Mouse (Mus musculus): ENCODE results near the gene Lrrk1. TPM values are rescaled to one million over a fixed set of nuclear protein-coding genes. Genes with fewer than 3 reads are reported as not detected.
A peak's percentile ranks its signal among the peaks of the same experiment; 100 is the strongest.

The Lrrk1 gene
- polyA plus RNA-seq, 1 experiment from 2014 or later: 5.8 TPM

DNA sequence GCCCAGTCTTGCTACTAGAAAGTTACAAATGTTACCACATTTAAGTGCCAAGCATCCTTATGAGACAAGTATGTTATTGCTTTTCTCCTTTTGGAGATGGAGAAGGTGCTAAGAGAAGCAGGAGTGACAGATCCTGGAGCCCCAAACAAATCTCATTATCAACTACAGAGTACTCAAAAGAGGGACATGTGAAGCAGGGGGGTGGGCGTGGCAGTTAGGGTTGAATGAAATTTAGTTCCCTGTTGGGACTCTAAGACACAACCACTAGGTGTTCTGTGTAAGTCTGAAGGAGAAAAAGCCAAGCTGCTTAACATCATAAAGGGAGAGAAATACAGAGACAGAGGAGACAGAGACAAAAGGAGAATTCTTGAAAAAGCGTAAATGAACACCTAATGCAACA is 60.6 kb downstream of the Lrrk1 start:
- WGBS: 89% methylated on average over 2 of the region's 2 CpGs
- Histone ChIP-seq H3K27ac (replicated peaks; ENCODE audit: low read depth, low read length) (no peak overlapping the region), H3K4me2 (ENCODE audit: low read depth, severe bottlenecking) (no peak overlapping the region), H3K4me3 (ENCODE audit: low read depth, low read length) (no peak overlapping the region), H3K4me1 (ENCODE audit: control insufficient read depth, insufficient read depth, low read length) (no peaks in the 10 kb centered on the region), H3K36me3 (ENCODE audit: control insufficient read depth, insufficient read depth, low read length) (no peaks in the 10 kb centered on the region), H3K9ac (ENCODE audit: low read length) (no peak overlapping the region), H3K9me3 (ENCODE audit: control insufficient read depth, low read length) (no peaks in the 10 kb centered on the region), H3K27me3 (ENCODE audit: control insufficient read depth, insufficient read depth, low read length) (no peaks in the 10 kb centered on the region)
- ATAC-seq (ENCODE audit: insufficient number of reproducible peaks, low FRiP score, low TSS enrichment, low read depth): no peak
- no peak for DNase-seq (ENCODE audit: low spot score)

- ATAC-seq (ENCODE audit: insufficient number of reproducible peaks, low FRiP score, low TSS enrichment, low read depth) (no peak), DNase-seq (ENCODE audit: low spot score) (no peak)
- no peak overlapping the region for H3K27ac ChIP-seq (replicated peaks; ENCODE audit: low read depth, low read length)
- no peaks in the 10 kb centered on the region for H3K36me3 ChIP-seq (ENCODE audit: control insufficient read depth, insufficient read depth, low read length)
- no peaks in the 10 kb centered on the region for H3K9me3 ChIP-seq (ENCODE audit: control insufficient read depth, low read length)
- 82% methylated on average over 3 of the region's 3 CpGs for WGBS
- H3K27me3 ChIP-seq (ENCODE audit: control insufficient read depth, insufficient read depth, low read length): no peaks in the 10 kb centered on the region
- no peak overlapping the region for H3K9ac ChIP-seq (ENCODE audit: low read length)
- H3K4me1 ChIP-seq (ENCODE audit: control insufficient read depth, insufficient read depth, low read length): no peaks in the 10 kb centered on the region
- H3K4me3 ChIP-seq (ENCODE audit: low read depth, low read length): no peak overlapping the region
- H3K4me2 ChIP-seq (ENCODE audit: low read depth, severe bottlenecking): no peak overlapping the region
Observed at GRCm38 (mm10) chr7:66325419-66326053, 62.6 kb downstream of the Lrrk1 start.

DNA sequence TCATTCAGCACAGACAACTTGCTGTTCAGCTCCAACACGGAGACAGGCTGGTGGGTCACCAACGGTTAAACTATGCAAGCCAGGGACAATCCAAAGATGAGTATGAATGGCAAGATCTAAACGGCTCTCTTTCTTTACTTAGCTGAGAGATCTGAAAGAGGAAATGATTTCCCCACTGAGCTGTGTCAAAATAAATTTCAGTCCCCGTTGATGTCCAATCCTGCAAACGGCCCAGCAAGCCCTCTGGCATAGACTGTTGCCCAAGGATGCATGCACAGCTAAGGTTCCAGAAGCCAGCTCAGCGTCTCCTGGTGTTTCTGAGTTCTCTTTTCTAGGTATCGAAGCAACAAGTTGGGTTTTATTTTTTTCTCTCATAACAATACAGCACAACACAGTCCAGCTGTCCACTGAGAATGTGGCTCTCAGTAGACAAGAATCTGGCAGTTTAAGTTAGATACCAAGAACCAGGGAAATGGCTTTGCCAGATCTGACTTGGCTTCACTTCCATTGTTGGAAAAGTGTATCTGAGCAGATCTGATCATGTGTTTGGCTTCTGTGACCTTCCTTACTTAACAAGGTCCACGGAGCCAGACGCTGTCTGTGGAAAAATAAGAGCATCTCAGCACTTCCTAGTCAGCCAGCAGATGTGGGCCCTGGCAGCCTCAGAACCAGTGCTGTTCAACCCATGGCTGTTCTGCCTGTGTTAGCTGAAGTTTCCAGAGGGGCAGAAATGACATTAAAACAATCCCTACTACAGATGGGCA is 64.7 kb downstream of the Lrrk1 start:
- Histone ChIP-seq H3K27me3 (ENCODE audit: control insufficient read depth, insufficient read depth, low read length) (no peaks in the 10 kb centered on the region), H3K9ac (ENCODE audit: low read length) (no peak overlapping the region), H3K36me3 (ENCODE audit: control insufficient read depth, insufficient read depth, low read length) (no peaks in the 10 kb centered on the region), H3K27ac (replicated peaks; ENCODE audit: low read depth, low read length) (no peak overlapping the region), H3K4me2 (ENCODE audit: low read depth, severe bottlenecking) (no peak overlapping the region), H3K4me1 (ENCODE audit: control insufficient read depth, insufficient read depth, low read length) (no peaks in the 10 kb centered on the region), H3K9me3 (ENCODE audit: control insufficient read depth, low read length) (no peaks in the 10 kb centered on the region), H3K4me3 (ENCODE audit: low read depth, low read length) (no peak overlapping the region)
- 89% methylated on average over 9 of the region's 9 CpGs for WGBS
- DNase-seq (ENCODE audit: low spot score) (no peak), ATAC-seq (ENCODE audit: insufficient number of reproducible peaks, low FRiP score, low TSS enrichment, low read depth) (no peak)

DNA sequence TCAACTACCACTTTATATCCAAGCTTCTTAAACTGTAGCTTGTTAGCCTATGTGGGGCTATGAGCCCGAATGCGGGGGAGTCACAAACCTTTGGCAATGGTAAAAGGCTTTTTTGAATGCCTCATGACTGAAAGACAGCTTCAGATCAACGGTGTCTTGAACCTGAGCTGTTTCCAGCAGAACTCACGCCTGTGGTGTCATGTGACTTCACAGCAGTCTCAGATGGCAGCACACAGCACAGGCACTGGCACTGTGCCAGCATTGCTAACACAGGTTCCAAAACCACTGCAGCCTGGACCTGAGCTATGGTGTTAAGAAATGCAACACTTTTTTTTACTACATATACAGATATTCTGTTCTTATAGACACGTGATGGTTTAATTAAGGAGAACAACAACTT is 67.2 kb downstream of the Lrrk1 start:
- Histone ChIP-seq H3K9ac (ENCODE audit: low read length) (no peak overlapping the region), H3K27me3 (ENCODE audit: control insufficient read depth, insufficient read depth, low read length) (no peaks in the 10 kb centered on the region), H3K36me3 (ENCODE audit: control insufficient read depth, insufficient read depth, low read length) (no peaks in the 10 kb centered on the region), H3K4me3 (ENCODE audit: low read depth, low read length) (no peak overlapping the region), H3K4me2 (ENCODE audit: low read depth, severe bottlenecking) (no peak overlapping the region), H3K27ac (replicated peaks; ENCODE audit: low read depth, low read length) (no peak overlapping the region), H3K9me3 (ENCODE audit: control insufficient read depth, low read length) (no peaks in the 10 kb centered on the region), H3K4me1 (ENCODE audit: control insufficient read depth, insufficient read depth, low read length) (no peaks in the 10 kb centered on the region)
- 52% methylated on average over 5 of the region's 5 CpGs for WGBS
- ATAC-seq (ENCODE audit: insufficient number of reproducible peaks, low FRiP score, low TSS enrichment, low read depth): no peak
- DNase-seq (ENCODE audit: low spot score): peak; percentile 72

GRCm38 (mm10) chr7:66318147-66318546 is 70.0 kb downstream of the Lrrk1 start:
- DNase-seq (ENCODE audit: low spot score): no peak
- H3K27me3 ChIP-seq (ENCODE audit: control insufficient read depth, insufficient read depth, low read length): no peaks in the 10 kb centered on the region
- no peak overlapping the region for H3K9ac ChIP-seq (ENCODE audit: low read length)
- no peaks in the 10 kb centered on the region for H3K4me1 ChIP-seq (ENCODE audit: control insufficient read depth, insufficient read depth, low read length)
- no peaks in the 10 kb centered on the region for H3K36me3 ChIP-seq (ENCODE audit: control insufficient read depth, insufficient read depth, low read length)
- no peak overlapping the region for H3K4me3 ChIP-seq (ENCODE audit: low read depth, low read length)
- no peaks in the 10 kb centered on the region for H3K9me3 ChIP-seq (ENCODE audit: control insufficient read depth, low read length)
- H3K4me2 ChIP-seq (ENCODE audit: low read depth, severe bottlenecking): no peak overlapping the region
- H3K27ac ChIP-seq (replicated peaks; ENCODE audit: low read depth, low read length): no peak overlapping the region
- whole genome bisulfite sequencing: 76% methylated on average over 6 of the region's 6 CpGs
- no peak for ATAC-seq (ENCODE audit: insufficient number of reproducible peaks, low FRiP score, low TSS enrichment, low read depth)

- no peak overlapping the region for H3K27ac ChIP-seq (replicated peaks; ENCODE audit: low read depth, low read length)
- H3K4me1 ChIP-seq (ENCODE audit: control insufficient read depth, insufficient read depth, low read length): no peaks in the 10 kb centered on the region
- no peak overlapping the region for H3K4me2 ChIP-seq (ENCODE audit: low read depth, severe bottlenecking)
- WGBS: 73% methylated on average over 26 of the region's 26 CpGs
- H3K36me3 ChIP-seq (ENCODE audit: control insufficient read depth, insufficient read depth, low read length): no peaks in the 10 kb centered on the region
- no peak overlapping the region for H3K9ac ChIP-seq (ENCODE audit: low read length)
- ATAC-seq (ENCODE audit: insufficient number of reproducible peaks, low FRiP score, low TSS enrichment, low read depth): no peak
- no peaks in the 10 kb centered on the region for H3K9me3 ChIP-seq (ENCODE audit: control insufficient read depth, low read length)
- H3K27me3 ChIP-seq (ENCODE audit: control insufficient read depth, insufficient read depth, low read length): no peaks in the 10 kb centered on the region
- DNase-seq (ENCODE audit: low spot score): no peak
- H3K4me3 ChIP-seq (ENCODE audit: low read depth, low read length): no peak overlapping the region
Observed at GRCm38 (mm10) chr7:66310670-66311656, 77.2 kb downstream of the Lrrk1 start.

DNA sequence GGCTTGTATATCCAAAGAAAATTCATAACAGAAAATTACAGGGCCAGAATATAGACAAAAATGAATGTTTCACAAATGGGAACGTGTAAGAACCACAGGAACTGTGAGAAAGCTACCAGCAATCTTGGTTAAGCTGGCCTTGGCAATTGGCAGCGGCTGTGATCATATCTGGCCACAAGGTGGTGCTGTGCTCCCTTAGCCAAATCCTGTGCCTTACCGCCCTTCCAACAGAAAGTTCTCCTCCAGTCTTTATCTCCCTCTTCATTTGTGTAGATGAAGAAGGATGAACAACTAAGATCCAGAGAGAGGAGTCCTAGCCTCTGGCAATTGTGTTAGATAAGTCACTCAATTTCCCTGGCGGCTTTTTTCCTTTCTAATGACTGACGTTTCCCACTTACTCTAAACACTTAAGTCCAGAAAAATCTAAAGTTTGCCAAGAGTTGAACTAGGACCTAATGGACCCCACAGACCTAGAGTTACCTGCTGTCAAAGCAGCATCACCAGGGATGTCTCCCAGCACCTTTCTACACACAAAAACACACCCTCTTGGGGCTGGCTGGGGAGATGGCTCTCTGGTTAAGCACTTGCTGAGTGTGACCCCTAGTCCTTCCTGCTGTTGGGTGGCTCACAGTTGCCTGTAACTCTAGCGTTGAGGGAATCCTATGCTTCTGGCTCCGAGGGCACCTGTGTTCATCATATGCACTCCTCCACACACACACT is 78.0 kb downstream of the Lrrk1 start:
- ATAC-seq (ENCODE audit: insufficient number of reproducible peaks, low FRiP score, low TSS enrichment, low read depth) (no peak), DNase-seq (ENCODE audit: low spot score) (peak; percentile 85)
- H3K27me3 ChIP-seq (ENCODE audit: control insufficient read depth, insufficient read depth, low read length): no peaks in the 10 kb centered on the region
- no peak overlapping the region for H3K27ac ChIP-seq (replicated peaks; ENCODE audit: low read depth, low read length)
- no peaks in the 10 kb centered on the region for H3K4me1 ChIP-seq (ENCODE audit: control insufficient read depth, insufficient read depth, low read length)
- no peak overlapping the region for H3K4me3 ChIP-seq (ENCODE audit: low read depth, low read length)
- H3K9me3 ChIP-seq (ENCODE audit: control insufficient read depth, low read length): no peaks in the 10 kb centered on the region
- WGBS: 46% methylated on average over 7 of the region's 7 CpGs
- no peak overlapping the region for H3K9ac ChIP-seq (ENCODE audit: low read length)
- no peaks in the 10 kb centered on the region for H3K36me3 ChIP-seq (ENCODE audit: control insufficient read depth, insufficient read depth, low read length)
- no peak overlapping the region for H3K4me2 ChIP-seq (ENCODE audit: low read depth, severe bottlenecking)
